Comparison of ENCODE assay signal across 8 mouse cellular contexts in genomic region chr2:84798493-84798921, GRCm38 (mm10). TPM values are rescaled to one million over a fixed set of nuclear protein-coding genes. Genes with fewer than 3 reads are reported as not detected.
DNase-seq lines count a peak whose midpoint lies in the region; ATAC-seq lines count a peak whose summit lies in the region.

Gene Ube2l6 (plus strand): TSS chr2:84798828.

- peak within 1 kb of the TSS; percentile 60 for H3K9ac ChIP-seq in embryonic facial prominence, embryonic 11.5 days (replicated peaks; ENCODE audit: low read length)
- H3K9ac ChIP-seq in intestine, embryonic 16.5 days (ENCODE audit: low read depth, low read length) = peak within 1 kb of the TSS; percentile 64

- WGBS in embryonic facial prominence, embryonic 11.5 days = under 1% methylated on average over 21 of the region's 21 CpGs
- under 1% methylated on average over 21 of the region's 21 CpGs for WGBS in intestine, embryonic 16.5 days

- no peaks in the 10 kb centered on the region for H3K9me3 ChIP-seq in embryonic facial prominence, embryonic 11.5 days (replicated peaks; ENCODE audit: control insufficient read depth, low read length)
- peaks cover 3% of the 10 kb centered on the region; the same call in 1 of the 2 replicates for H3K9me3 ChIP-seq in intestine, embryonic 16.5 days (ENCODE audit: control insufficient read depth, low read length)

- peak; percentile 77 for ATAC-seq in embryonic facial prominence, embryonic 11.5 days (replicated peaks; ENCODE audit: insufficient number of reproducible peaks, low FRiP score, low TSS enrichment, low read depth)
- peak; percentile 51 for ATAC-seq in granulocyte monocyte progenitor cell, adult 5-6 weeks (replicated peaks; ENCODE audit: poor library complexity, severe bottlenecking)
- ATAC-seq in intestine, embryonic 16.5 days = peak; percentile 82

- no peaks in the 10 kb centered on the region for H3K36me3 ChIP-seq in embryonic facial prominence, embryonic 11.5 days (replicated peaks; ENCODE audit: control insufficient read depth, insufficient read depth, low read depth, low read length)
- no peaks in the 10 kb centered on the region for H3K36me3 ChIP-seq in intestine, embryonic 16.5 days (ENCODE audit: control insufficient read depth, insufficient read depth, low read length)

- peak within 1 kb of the TSS; percentile 98 for H3K4me2 ChIP-seq in embryonic facial prominence, embryonic 11.5 days (ENCODE audit: low read depth, low read length)
- peak within 1 kb of the TSS; percentile 82 for H3K4me2 ChIP-seq in intestine, embryonic 16.5 days (ENCODE audit: low read depth, low read length)

- H3K27me3 ChIP-seq in embryonic facial prominence, embryonic 11.5 days (ENCODE audit: control insufficient read depth, insufficient read depth, low read length) = no peaks in the 10 kb centered on the region
- no peaks in the 10 kb centered on the region for H3K27me3 ChIP-seq in intestine, embryonic 16.5 days (replicated peaks; ENCODE audit: control insufficient read depth, insufficient read depth, low read length)

- H3K4me1 ChIP-seq in embryonic facial prominence, embryonic 11.5 days (ENCODE audit: control insufficient read depth, insufficient read depth, low read length) = no peaks in the 10 kb centered on the region
- H3K4me1 ChIP-seq in intestine, embryonic 16.5 days (ENCODE audit: control insufficient read depth, insufficient read depth, low read length) = 0 out of 2 replicates have a peak, but pooled peaks cover 4% of the 10 kb centered on the region

- intact Hi-C loops in left cerebral cortex, postnatal 36 days (cut with DNase I) = loop anchor here (5.0 kb wide), 2 partner anchors 56 to 81 kb away; partner anchors contain the start of genes Gm19426 and Zdhhc5

- H3K27ac ChIP-seq in embryonic facial prominence, embryonic 11.5 days (replicated peaks; ENCODE audit: low read depth, low read length) = no peak within 1 kb of the TSS
- H3K27ac ChIP-seq in intestine, embryonic 16.5 days (ENCODE audit: low read length) = peak within 1 kb of the TSS; percentile 50

- DNase-seq in 3134 (ENCODE audit: extremely low read depth, insufficient read length, low spot score) = peak; percentile 68
- peak; percentile 83 for DNase-seq in adrenal gland, postnatal 14 days
- DNase-seq in embryonic facial prominence, embryonic 11.5 days (ENCODE audit: low spot score) = peak; percentile 72
- peak; percentile 63 to 67 for DNase-seq in left cerebral cortex, postnatal 36 days (ENCODE audit: low spot score in 2 of 2)
- peak; percentile 65 for DNase-seq in mesoderm, embryonic 11.5 days (ENCODE audit: low read depth, low spot score)
- peak; percentile 81 for DNase-seq in spleen, adult 12 weeks (ENCODE audit: low spot score)

- peak within 1 kb of the TSS; percentile 44 for H3K4me3 ChIP-seq in embryonic facial prominence, embryonic 11.5 days (ENCODE audit: low read depth, low read length)
- peak within 1 kb of the TSS; percentile 52 for H3K4me3 ChIP-seq in intestine, embryonic 16.5 days (ENCODE audit: low read length)

RNA-seq across cellular contexts. Expression of gene Ube2l6, which starts in this region (rescaled TPM):
- total RNA-seq in adrenal gland, postnatal 14 days (2021) = 45.6 and 48.7 TPM in 2 replicates
- 30.6 and 36.1 TPM in 2 replicates for polyA plus RNA-seq in embryonic facial prominence, embryonic 11.5 days (2014; fragmentation: Nextera tagmentation; extraction: Ambion mirVana)
- 5.6 and 6.3 TPM in 2 replicates for total RNA-seq in granulocyte monocyte progenitor cell, adult 5-6 weeks (2014; fragmentation: Nextera tagmentation)
- total RNA-seq in granulocyte monocyte progenitor cell, adult 5-6 weeks (2017) = 4.0 and 7.1 TPM in 2 replicates
- 47.5 and 49.9 TPM in 2 replicates for polyA plus RNA-seq in intestine, embryonic 16.5 days (2015; fragmentation: Nextera tagmentation; extraction: Ambion mirVana)
- total RNA-seq in left cerebral cortex, postnatal 36 days (2021) = 1 to 10 TPM; 5.2 to 5.5 TPM
